Mouse (Mus musculus): Measurements from ENCODE around the gene Wnt5b. TPM values are rescaled to one million over a fixed set of nuclear protein-coding genes. Genes with fewer than 3 reads are reported as not detected.

Gene Wnt5b
- total and polyA plus RNA-seq, 3 experiments: 0.04 TPM; not detected in 2

DNA sequence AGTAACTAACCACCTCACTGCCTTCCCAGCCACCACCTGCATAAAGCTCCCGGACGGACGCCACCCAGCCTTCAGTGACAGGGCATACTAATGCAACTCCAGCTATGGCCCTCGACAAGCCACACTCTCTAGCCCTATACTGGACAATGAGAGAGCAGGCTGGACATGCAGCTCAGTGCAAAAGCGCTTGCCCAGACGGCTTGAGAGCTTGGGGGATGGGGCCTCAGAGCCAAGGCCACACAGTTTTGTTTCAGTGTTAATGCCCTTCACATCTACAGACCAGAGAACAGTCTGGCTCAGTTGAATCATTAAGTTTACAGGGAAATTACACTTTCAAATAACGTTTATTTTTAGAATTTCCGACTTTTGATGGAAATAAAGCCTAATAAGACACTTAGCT is 86.0 kb downstream of the Wnt5b start:
- Histone ChIP-seq H3K4me1 (ENCODE audit: control insufficient read depth in 1 of 2, insufficient read depth in 2 of 2, low read length in 2 of 2) (no peaks in the 10 kb centered on the region), H3K27ac (ENCODE audit: control insufficient read depth, low read depth, low read length) (no peak overlapping the region), H3K79me2 (ENCODE audit: control insufficient read depth, insufficient read depth, low read length, poor library complexity) (no peaks in the 10 kb centered on the region), H3K4me3 (ENCODE audit: control insufficient read depth in 1 of 2, insufficient read depth in 1 of 2, low read depth in 2 of 2, low read length in 2 of 2) (no peak overlapping the region), H3K36me3 (ENCODE audit: control insufficient read depth in 1 of 2, insufficient read depth in 2 of 2, low read length in 2 of 2) (no peaks in the 10 kb centered on the region), H3K27me3 (ENCODE audit: control insufficient read depth in 1 of 2, insufficient read depth in 2 of 2, low read length in 2 of 2) (peaks cover 16 to 40% of the 10 kb centered on the region in 2 experiments), H3K9ac (ENCODE audit: control insufficient read depth, low read depth, low read length, poor library complexity, severe bottlenecking) (no peak overlapping the region), H3K9me3 (replicated peaks; ENCODE audit: insufficient read depth, low read length) (no peaks in the 10 kb centered on the region)
- DNase-seq (ENCODE audit: low read depth, low spot score): no peak
- no peak for TF ChIP-seq ZNF384 (IDR thresholded peaks at IDR 0.05; ENCODE audit: low read depth, low read length)
- TF ChIP-seq CHD2 (IDR thresholded peaks at IDR 0.05; ENCODE audit: low read length): no peak
- no peak for TF ChIP-seq ZMIZ1 (IDR thresholded peaks at IDR 0.05; ENCODE audit: low read depth, low read length)
- TF ChIP-seq MYC (IDR thresholded peaks at IDR 0.05; ENCODE audit: low read depth, low read length): no peak
- TF ChIP-seq ZKSCAN1 (IDR thresholded peaks at IDR 0.05; ENCODE audit: low read depth, low read length): no peak
- TF ChIP-seq CTCF (IDR thresholded peaks at IDR 0.05 in 2 of 3, conservative IDR thresholded peaks at IDR 0.05 in 1 of 3; ENCODE audit: control insufficient read depth in 1 of 3, insufficient read depth in 1 of 3, low read depth in 2 of 3, low read length in 3 of 3, poor library complexity in 1 of 3, severe bottlenecking in 1 of 3): no peak
- no peak for TF ChIP-seq MXI1 (IDR thresholded peaks at IDR 0.05; ENCODE audit: low read depth, low read length)
- TF ChIP-seq BHLHE40 (IDR thresholded peaks at IDR 0.05; ENCODE audit: borderline replicate concordance, low read depth, low read length): no peak
- TF ChIP-seq NRF1 (IDR thresholded peaks at IDR 0.05; ENCODE audit: insufficient read depth, low read depth, low read length, poor library complexity, severe bottlenecking): no peak
- no peak for TF ChIP-seq POLR2AphosphoS2 (IDR thresholded peaks at IDR 0.05; ENCODE audit: low read length)
- no peak for TF ChIP-seq GATA1 (IDR thresholded peaks at IDR 0.05; ENCODE audit: low read depth, low read length)
- no peak for TF ChIP-seq ZC3H11A (IDR thresholded peaks at IDR 0.05; ENCODE audit: low read depth, low read length)
- TF ChIP-seq ELF1 (IDR thresholded peaks at IDR 0.05; ENCODE audit: low read depth, low read length): no peak
- TF ChIP-seq TAL1 (IDR thresholded peaks at IDR 0.05; ENCODE audit: low read length): no peak
- no peak for TF ChIP-seq UBTF (IDR thresholded peaks at IDR 0.05; ENCODE audit: borderline replicate concordance, insufficient read depth, low read depth, low read length)
- no peak for TF ChIP-seq MAZ (IDR thresholded peaks at IDR 0.05; ENCODE audit: low read depth, low read length)
- no peak for TF ChIP-seq TCF12 (IDR thresholded peaks at IDR 0.05; ENCODE audit: low read depth, low read length)
- no peak for TF ChIP-seq USF2 (IDR thresholded peaks at IDR 0.05; ENCODE audit: borderline replicate concordance in 1 of 2, insufficient read depth in 1 of 2, low read depth in 1 of 2, low read length in 2 of 2)
- TF ChIP-seq HCFC1 (IDR thresholded peaks at IDR 0.05; ENCODE audit: low read depth, low read length): no peak

DNA sequence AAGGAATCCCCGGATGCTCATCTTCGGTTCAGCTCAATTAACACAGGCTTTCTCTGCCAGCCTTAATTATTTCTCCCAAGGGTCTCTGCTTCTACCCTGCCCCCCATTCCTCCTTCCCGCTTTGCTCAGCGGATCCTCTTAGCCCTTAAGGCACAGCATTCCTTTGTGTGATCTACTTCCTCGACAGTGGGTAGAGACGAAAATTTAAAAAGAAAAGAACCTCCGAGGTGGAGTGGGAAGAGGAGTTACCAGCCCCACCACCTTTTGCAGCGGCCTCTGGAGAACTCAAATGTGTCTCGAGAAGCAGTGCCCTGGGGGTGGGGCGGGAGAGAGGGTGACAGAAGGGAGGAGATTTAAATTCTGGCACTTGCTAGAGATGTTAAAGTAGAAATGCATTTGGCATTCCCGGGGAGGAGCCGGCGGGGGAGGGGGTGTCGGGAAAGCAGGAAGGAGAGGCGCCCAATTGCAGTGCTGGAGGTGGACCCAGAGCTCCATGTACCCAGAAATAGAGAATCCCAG is 92.1 kb downstream of the Wnt5b start:
- no peaks in the 10 kb centered on the region for H3K9me3 ChIP-seq (replicated peaks; ENCODE audit: insufficient read depth, low read length)
- no peaks in the 10 kb centered on the region for H3K4me1 ChIP-seq (ENCODE audit: control insufficient read depth in 1 of 2, insufficient read depth in 2 of 2, low read length in 2 of 2)
- H3K27ac ChIP-seq (ENCODE audit: control insufficient read depth, low read depth, low read length): no peak overlapping the region
- TF ChIP-seq RCOR1 (IDR thresholded peaks at IDR 0.05; ENCODE audit: low read depth, low read length) (no peak), MYC (IDR thresholded peaks at IDR 0.05; ENCODE audit: low read depth, low read length) (no peak), TBP (IDR thresholded peaks at IDR 0.05; ENCODE audit: low read depth, low read length) (no peak), JUND (IDR thresholded peaks at IDR 0.05; ENCODE audit: low read depth, low read length) (no peak), KAT2A (conservative IDR thresholded peaks at IDR 0.05; ENCODE audit: low read depth, low read length) (no peak), UBTF (IDR thresholded peaks at IDR 0.05; ENCODE audit: borderline replicate concordance, insufficient read depth, low read depth, low read length) (no peak), MAX (IDR thresholded peaks at IDR 0.05; ENCODE audit: low read length) (no peak), POLR2AphosphoS2 (IDR thresholded peaks at IDR 0.05; ENCODE audit: low read length) (no peak)
- no peak for DNase-seq (ENCODE audit: low read depth, low spot score)
- H3K36me3 ChIP-seq (ENCODE audit: control insufficient read depth in 1 of 2, insufficient read depth in 2 of 2, low read length in 2 of 2): no peaks in the 10 kb centered on the region
- H3K9ac ChIP-seq (ENCODE audit: control insufficient read depth, low read depth, low read length, poor library complexity, severe bottlenecking): no peak overlapping the region
- peaks cover 3 to 11% of the 10 kb centered on the region in 2 experiments for H3K27me3 ChIP-seq (ENCODE audit: control insufficient read depth in 1 of 2, insufficient read depth in 2 of 2, low read length in 2 of 2)
- no peak overlapping the region for H3K4me3 ChIP-seq (ENCODE audit: control insufficient read depth in 1 of 2, insufficient read depth in 1 of 2, low read depth in 2 of 2, low read length in 2 of 2)
- H3K79me2 ChIP-seq (ENCODE audit: control insufficient read depth, insufficient read depth, low read length, poor library complexity): no peaks in the 10 kb centered on the region
